Mouse (Mus musculus) kidney, postnatal 0 days (tissue): ENCODE results near the gene Hyou1. TPM values are rescaled to one million over a fixed set of nuclear protein-coding genes. Genes with fewer than 3 reads are reported as not detected.

Experiments used
- ATAC-seq: fragments of 200-750 bp; cut with Nextera tagmentation; replicated peaks from 2 replicates; pipeline ENCODE4 v1.8.0; 2017; ENCODE audit warnings: low read depth, moderate number of reproducible peaks, moderate TSS enrichment, moderate library complexity; ENCODE audit not compliant: low FRiP score
- DNase-seq: peaks from one replicate; pipeline ENCODE4 v3.0.0-alpha.2; 2016; ENCODE audit warnings: low spot score
- H3K27ac ChIP-seq: fragments of 300-500 bp; sonication (generic); 2 replicates; pipeline ENCODE4 v1.5.1; 2014; ENCODE audit warnings: mild to moderate bottlenecking
- H3K27me3 ChIP-seq: fragments of 300-500 bp; sonication (generic); 2 replicates; pipeline ENCODE4 v1.6.1; 2014; ENCODE audit warnings: low read length, mixed read lengths; ENCODE audit not compliant: insufficient read depth
- H3K36me3 ChIP-seq: fragments of 300-500 bp; sonication (generic); 2 replicates; pipeline ENCODE4 v1.6.1; 2014; ENCODE audit warnings: low read length, mixed read lengths; ENCODE audit not compliant: insufficient read depth
- H3K4me1 ChIP-seq: fragments of 300-500 bp; sonication (generic); replicated peaks from 2 replicates; pipeline ENCODE4 v1.6.1; 2014; ENCODE audit warnings: antibody characterized with exemption, low read length, mixed read lengths; ENCODE audit not compliant: insufficient read depth
- H3K4me2 ChIP-seq: fragments of 300-500 bp; sonication (generic); 2 replicates; pipeline ENCODE4 v1.6.1; 2014; ENCODE audit warnings: mild to moderate bottlenecking, low read length, moderate library complexity, mixed read lengths
- H3K4me3 ChIP-seq: fragments of 300-500 bp; sonication (generic); replicated peaks from 2 replicates; pipeline ENCODE4 v1.5.1; 2014; ENCODE audit warnings: low read depth, low read length
- H3K9ac ChIP-seq: fragments of 300-500 bp; sonication (generic); 2 replicates; pipeline ENCODE4 v1.6.1; 2014; ENCODE audit warnings: low read depth, low read length
- H3K9me3 ChIP-seq: fragments of 300-500 bp; sonication (generic); replicated peaks from 2 replicates; pipeline ENCODE4 v1.6.1; 2016; ENCODE audit warnings: low read length, inconsistent platforms, mixed read lengths
- CTCF ChIP-seq: IDR thresholded peaks from 2 replicates; pipeline ENCODE4 v1.5.1; 2016; ENCODE audit warnings: antibody characterized with exemption, low read depth, mild to moderate bottlenecking, moderate library complexity
- whole genome bisulfite sequencing: fragments of 180-500 bp; shearing (Covaris S2); extraction: QIAGEN DNeasy Blood & Tissue Kit; methylation state at CpG from one replicate; pipeline ENCODE4 v1.1.7; 2014; 5-methylcytosine and 5-hydroxymethylcytosine counted together
- polyA plus RNA-seq: library from polyadenylated mRNA; unstranded; fragments of >200 nt; fragmentation: Nextera tagmentation; extraction: Ambion mirVana; gene quantifications from 2 replicates; pipeline ENCODE4 v1.2.1, GENCODE M21; 2015

The Hyou1 gene
- 22.1 and 25.8 TPM in 2 replicates for polyA plus RNA-seq

DNA sequence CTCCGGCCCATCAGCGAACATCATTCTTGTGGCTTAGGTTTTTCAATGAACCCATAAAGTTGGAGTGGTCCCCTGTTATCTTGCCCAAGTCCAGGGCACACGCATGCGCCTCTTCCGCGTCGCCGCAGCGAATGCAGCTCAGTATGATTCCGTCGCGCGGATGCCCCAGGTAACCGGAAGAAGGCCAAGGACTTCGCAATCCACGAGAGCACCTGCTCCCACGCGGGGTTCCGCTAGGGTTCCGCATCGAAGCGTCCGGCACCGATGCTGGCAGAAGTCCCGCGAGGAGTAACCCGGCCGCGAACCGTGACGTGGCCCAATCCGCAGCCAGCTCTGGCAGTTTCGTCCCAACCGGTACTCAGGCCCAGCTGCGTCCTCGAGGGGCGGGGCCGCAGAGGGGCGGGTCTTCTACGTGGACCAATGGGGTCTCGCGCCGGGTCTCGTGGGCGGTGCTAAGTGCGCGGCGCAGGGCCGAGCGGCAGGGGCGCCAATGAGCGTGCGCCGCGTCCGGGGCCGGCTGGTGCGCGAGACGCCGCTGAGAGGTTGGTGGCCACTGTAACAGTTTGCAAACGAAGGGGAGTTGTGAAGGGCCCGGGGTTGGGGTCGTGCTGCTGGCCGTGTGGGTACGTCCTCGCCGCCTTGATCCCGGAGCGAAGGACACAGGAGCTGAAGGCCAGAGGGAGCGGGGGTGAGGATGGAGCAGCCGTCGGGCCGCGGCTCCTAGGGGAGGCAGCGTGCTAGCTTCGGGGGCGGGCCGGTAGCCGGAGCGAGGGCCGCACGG, at the start of gene Hyou1:
Gene Hyou1, plus strand, starts transcription at position 437 of the 781 bp plus-strand sequence.
- peak; percentile 98 for DNase-seq
- Histone ChIP-seq H3K9ac (peak within 1 kb of the TSS; percentile 81), H3K36me3 (peaks cover 30% of the 10 kb centered on the region), H3K27me3 (no peaks in the 10 kb centered on the region), H3K4me2 (peak within 1 kb of the TSS; percentile 86), H3K4me1 (peaks cover 6% of the 10 kb centered on the region; the same call in 1 of the 2 replicates), H3K27ac (peak within 1 kb of the TSS; percentile 86), H3K9me3 (no peaks in the 10 kb centered on the region), H3K4me3 (peak within 1 kb of the TSS; percentile 64)
- peak; percentile 55 for TF ChIP-seq CTCF
- ATAC-seq: peak; percentile 98
- WGBS: under 1% methylated on average over 83 of the region's 83 CpGs

GRCm38 (mm10) chr9:44330736-44331135, 48.6 kb upstream of the Hyou1 start:
- Histone ChIP-seq H3K4me1 (peaks cover 8% of the 10 kb centered on the region; the same call in 1 of the 2 replicates), H3K27ac (no peak overlapping the region), H3K9ac (no peak overlapping the region), H3K27me3 (no peaks in the 10 kb centered on the region), H3K9me3 (no peaks in the 10 kb centered on the region), H3K36me3 (0 out of 2 replicates have a peak, but pooled peaks cover 20% of the 10 kb centered on the region), H3K4me2 (no peak overlapping the region), H3K4me3 (no peak overlapping the region)
- ATAC-seq (no peak), DNase-seq (no peak)
- 91% methylated on average over 6 of the region's 6 CpGs for WGBS
- no peak for TF ChIP-seq CTCF

DNA sequence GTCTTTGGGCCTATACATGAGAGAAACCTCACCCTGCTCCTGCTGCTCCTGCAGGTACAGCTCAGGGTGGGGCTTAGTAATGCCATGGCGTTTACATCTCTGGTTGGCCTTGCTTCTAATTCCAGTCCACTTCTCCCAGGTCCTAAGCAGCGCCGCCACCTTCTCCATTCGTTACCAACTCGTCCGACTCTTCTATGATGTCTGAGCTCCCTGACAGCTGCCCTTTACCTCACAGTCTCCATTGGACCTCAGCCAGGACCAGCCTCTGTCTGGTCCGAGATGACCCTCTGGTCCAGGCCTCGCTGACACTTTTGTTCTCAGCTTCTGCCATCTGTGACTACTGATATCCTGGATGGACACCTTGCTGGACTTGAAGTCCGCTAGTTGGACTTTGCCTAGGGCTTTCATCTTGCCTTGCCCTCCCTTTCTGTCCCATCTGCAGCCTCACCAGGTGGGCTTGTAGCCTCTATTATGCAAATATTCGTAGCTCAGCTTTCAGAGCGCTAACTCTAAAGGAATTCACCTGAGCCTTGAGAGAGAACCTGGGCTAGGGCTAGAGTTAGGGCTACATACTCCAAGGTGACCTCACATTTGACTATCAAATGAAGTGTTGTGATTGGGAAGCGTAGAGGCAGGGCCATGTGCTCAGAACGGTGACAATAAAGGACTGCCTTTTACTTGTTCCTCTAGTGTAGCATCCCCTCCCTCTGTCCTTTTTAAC, 46.2 kb upstream of the Hyou1 start:
- Histone ChIP-seq H3K27ac (no peak overlapping the region), H3K9me3 (no peaks in the 10 kb centered on the region), H3K9ac (no peak overlapping the region), H3K4me1 (peaks cover 7% of the 10 kb centered on the region; the same call in 1 of the 2 replicates), H3K4me2 (no peak overlapping the region), H3K36me3 (peaks cover 25% of the 10 kb centered on the region; the same call in 1 of the 2 replicates), H3K4me3 (no peak overlapping the region), H3K27me3 (no peaks in the 10 kb centered on the region)
- no peak for ATAC-seq
- 94% methylated on average over 13 of the region's 13 CpGs for WGBS
- no peak for TF ChIP-seq CTCF
- no peak for DNase-seq

DNA sequence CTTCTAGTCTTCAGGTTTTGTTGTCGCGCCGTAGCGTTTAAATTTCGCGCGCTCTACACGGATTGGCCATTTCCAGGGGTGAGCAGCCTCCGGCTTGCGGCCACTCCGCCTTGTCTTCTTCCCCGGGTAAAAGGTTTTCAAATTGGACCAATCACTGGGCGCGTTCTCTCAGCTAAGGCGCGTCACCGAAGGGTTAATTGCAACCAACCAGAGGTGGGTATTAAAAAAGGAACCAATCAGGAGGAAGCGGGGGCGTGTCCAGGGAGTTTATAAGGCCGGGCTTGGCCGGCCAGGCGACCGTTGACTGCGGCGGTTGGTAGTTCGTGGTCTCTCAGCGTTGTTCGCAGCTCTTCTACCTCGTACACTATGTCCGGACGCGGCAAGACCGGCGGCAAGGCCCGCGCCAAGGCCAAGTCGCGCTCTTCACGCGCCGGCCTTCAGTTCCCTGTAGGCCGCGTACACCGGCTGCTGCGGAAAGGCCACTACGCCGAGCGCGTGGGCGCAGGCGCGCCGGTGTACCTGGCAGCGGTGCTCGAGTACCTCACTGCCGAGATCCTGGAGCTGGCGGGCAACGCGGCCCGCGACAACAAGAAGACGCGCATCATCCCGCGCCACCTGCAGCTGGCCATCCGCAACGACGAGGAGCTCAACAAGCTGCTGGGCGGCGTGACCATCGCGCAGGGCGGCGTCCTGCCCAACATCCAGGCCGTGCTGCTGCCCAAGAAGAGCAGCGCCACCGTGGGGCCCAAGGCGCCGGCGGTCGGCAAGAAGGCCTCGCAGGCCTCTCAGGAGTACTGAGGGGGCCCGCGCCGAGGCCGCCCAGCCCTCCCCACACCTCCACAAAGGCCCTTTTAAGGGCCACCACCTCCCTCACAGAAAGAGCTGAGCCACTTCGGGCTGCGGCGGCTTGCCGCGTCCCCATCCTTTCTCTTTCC, 44.6 kb upstream of the Hyou1 start, which contains the start of gene H2afx:
Gene H2afx, plus strand, starts transcription at position 299 of the 935 bp plus-strand sequence.
- Histone ChIP-seq H3K9ac (peak within 1 kb of the TSS; percentile 88), H3K4me2 (peak within 1 kb of the TSS; percentile 90), H3K4me3 (peak within 1 kb of the TSS; percentile 85), H3K27ac (peak within 1 kb of the TSS; percentile 90), H3K9me3 (no peaks in the 10 kb centered on the region), H3K4me1 (peaks cover 6% of the 10 kb centered on the region; the same call in 1 of the 2 replicates), H3K27me3 (no peaks in the 10 kb centered on the region), H3K36me3 (peaks cover 26% of the 10 kb centered on the region; the same call in 1 of the 2 replicates)
- under 1% methylated on average over 88 of the region's 91 CpGs for WGBS
- DNase-seq (peak; percentile 100), ATAC-seq (peak; percentile 97)
- peak; percentile 61 for TF ChIP-seq CTCF

- Histone ChIP-seq H3K4me2 (peak overlapping the region; percentile 90), H3K9ac (peak overlapping the region; percentile 88), H3K4me3 (peak overlapping the region; percentile 85), H3K27me3 (no peaks in the 10 kb centered on the region), H3K9me3 (no peaks in the 10 kb centered on the region), H3K36me3 (peaks cover 24% of the 10 kb centered on the region; the same call in 1 of the 2 replicates), H3K27ac (peak overlapping the region; percentile 90), H3K4me1 (peaks cover 6% of the 10 kb centered on the region; the same call in 1 of the 2 replicates)
- under 1% methylated on average over 49 of the region's 50 CpGs for WGBS
- TF ChIP-seq CTCF: no peak
- no peak for ATAC-seq
- DNase-seq: no peak
These were observed 43.8 kb upstream of the Hyou1 start for GRCm38 (mm10) chr9:44335331-44336092.
